Mouse (Mus musculus) heart, adult 2 months (tissue): ENCODE results near the gene Prmt7. TPM values are rescaled to one million over a fixed set of nuclear protein-coding genes. Genes with fewer than 3 reads are reported as not detected.
A peak's percentile ranks its signal among the peaks of the same experiment; 100 is the strongest.

ENCODE experiments used
- DNase-seq, 2 experiments: peaks; one replicate each; pipeline ENCODE4 v3.0.0; 2021
- H3K27ac ChIP-seq: fragments of 200-600 bp; 2 replicates; pipeline ENCODE4 v1.8.1; 2022
- H3K27me3 ChIP-seq: fragments of 200-500 bp; 2 replicates; pipeline ENCODE4 v1.6.1; 2012; ENCODE audit warnings: mild to moderate bottlenecking, low read length, inconsistent platforms, mixed read lengths; ENCODE audit not compliant: control insufficient read depth, insufficient read depth
- H3K36me3 ChIP-seq: fragments of 200-500 bp; 2 replicates; pipeline ENCODE4 v1.6.1; 2012; ENCODE audit warnings: low read length, inconsistent platforms; ENCODE audit not compliant: control insufficient read depth, insufficient read depth
- H3K4me1 ChIP-seq: fragments of 200-500 bp; 2 replicates; pipeline ENCODE4 v1.6.1; 2011; ENCODE audit warnings: low read length; ENCODE audit not compliant: control insufficient read depth, insufficient read depth
- H3K4me3 ChIP-seq: fragments of 200-600 bp; 2 replicates; pipeline ENCODE4 v1.8.1; 2022
- H3K79me2 ChIP-seq: fragments of 200-500 bp; replicated peaks from 2 replicates; pipeline ENCODE4 v1.6.1; 2012; ENCODE audit warnings: mild to moderate bottlenecking, inconsistent platforms, low read length, moderate library complexity, mixed read lengths; ENCODE audit not compliant: control insufficient read depth, insufficient read depth
- H3K9ac ChIP-seq: fragments of 200-500 bp; 2 replicates; pipeline ENCODE4 v1.6.1; 2012; ENCODE audit warnings: low read depth, mild to moderate bottlenecking, control low read depth, inconsistent platforms, low read length, mixed read lengths
- CTCF ChIP-seq: fragments of 200-600 bp; IDR thresholded peaks from 2 replicates; pipeline ENCODE4 v1.8.1; 2022; ENCODE audit warnings: antibody characterized with exemption, mild to moderate bottlenecking, moderate library complexity
- EP300 ChIP-seq: fragments of 200-500 bp; IDR thresholded peaks from 2 replicates; pipeline ENCODE4 v1.6.1; 2011; ENCODE audit warnings: low read depth, low read length, control low read depth; ENCODE audit not compliant: insufficient read depth
- POLR2A ChIP-seq: fragments of 200-500 bp; IDR thresholded peaks from 2 replicates; pipeline ENCODE4 v1.6.1; 2011; ENCODE audit warnings: mild to moderate bottlenecking, low read depth, low read length, control low read depth; ENCODE audit not compliant: insufficient read depth
- WGBS: fragments of 180-500 bp; shearing (Covaris S2); methylation state at CpG from one replicate; pipeline ENCODE4 v1.1.7; 2018; 5-methylcytosine and 5-hydroxymethylcytosine counted together
- intact Hi-C: fragments of 180-260 bp; cut with DNase I; formaldehyde crosslinking; loops from one replicate; pipeline ENCODE4 v1.15.1; 2025
- long read RNA-seq: library from polyadenylated mRNA; stranded (forward); transcript quantifications from one replicate; pipeline ENCODE4 v2.0.0, GENCODE M21; 2021
- polyA plus RNA-seq: library from polyadenylated mRNA; depleted of rRNA; stranded (reverse); fragments of >200 nt; gene quantifications from 2 replicates; pipeline ENCODE4 v1.2.3, GENCODE M21; 2012; rRNA removed
- total RNA-seq, 2 experiments: library from RNA; stranded (reverse); gene quantifications; 2 replicates each; pipeline ENCODE4 v1.2.3; 2021

The Prmt7 gene
- total RNA-seq (10 to 100 TPM; 22.9 to 26.3 TPM), polyA plus RNA-seq (21.7 and 32.5 TPM in 2 replicates)
- long read RNA-seq, transcript Prmt7-201 (18 exons, 3,472 nt) = major isoform, 101 of 145 reads
- long read RNA-seq, partial matches to known transcripts = 41 of 145 reads
- long read RNA-seq, other reads (novel, unspliced or antisense) = 3 of 145 reads

GRCm38 (mm10) chr8:106210821-106211345, at the start of gene Prmt7, which contains the start of gene Slc7a6os:
TSS of gene Prmt7 (plus strand) at chr8:106210936.
TSS of gene Slc7a6os (minus strand) at chr8:106210935.
- intact Hi-C loops = loop anchor here (2.0 to 5.0 kb wide), 3 partner anchors 42 to 191 kb away; partner anchors contain the start of genes Pla2g15 and Slc7a6
- peak; percentile 96 to 97 for DNase-seq
- peak within 1 kb of the TSS; percentile 64 for H3K4me3 ChIP-seq
- no peaks in the 10 kb centered on the region for H3K27me3 ChIP-seq
- H3K27ac ChIP-seq = peak within 1 kb of the TSS; percentile 86
- H3K9ac ChIP-seq = peak within 1 kb of the TSS; percentile 92
- no peaks in the 10 kb centered on the region for H3K4me1 ChIP-seq
- H3K79me2 ChIP-seq = no peaks in the 10 kb centered on the region
- under 1% methylated on average over 52 of the region's 52 CpGs for WGBS
- TF ChIP-seq EP300 (peak; percentile 68; the same call in 1 of the 2 replicates), POLR2A (peak; percentile 91), CTCF (peak; percentile 31)
- peaks cover 5% of the 10 kb centered on the region for H3K36me3 ChIP-seq

GRCm38 (mm10) chr8:106163251-106163650, 47.5 kb upstream of the Prmt7 start:
- no peaks in the 10 kb centered on the region for H3K27me3 ChIP-seq
- 79% methylated on average over 9 of the region's 9 CpGs for WGBS
- no peaks in the 10 kb centered on the region; the same call in 1 of the 2 replicates for H3K4me1 ChIP-seq
- no peaks in the 10 kb centered on the region for H3K36me3 ChIP-seq
- intact Hi-C loops = no loop called here
- H3K9ac ChIP-seq = no peak overlapping the region
- no peak overlapping the region for H3K4me3 ChIP-seq
- H3K79me2 ChIP-seq = no peaks in the 10 kb centered on the region
- TF ChIP-seq CTCF (no peak), POLR2A (no peak), EP300 (no peak)
- DNase-seq = peak in 1 of 2 experiments; percentile 10
- H3K27ac ChIP-seq = no peak overlapping the region

- no peaks in the 10 kb centered on the region for H3K27me3 ChIP-seq
- intact Hi-C loops = loop anchor here (2.0 kb wide), 1 partner anchor 33 kb away; no protein-coding TSS in a partner anchor
- H3K36me3 ChIP-seq = no peaks in the 10 kb centered on the region
- no peak overlapping the region for H3K4me3 ChIP-seq
- H3K79me2 ChIP-seq = no peaks in the 10 kb centered on the region
- no peaks in the 10 kb centered on the region; the same call in 1 of the 2 replicates for H3K4me1 ChIP-seq
- DNase-seq = peak; percentile 65 to 76
- WGBS = 41% methylated on average over 4 of the region's 4 CpGs
- no peak overlapping the region for H3K27ac ChIP-seq
- TF ChIP-seq POLR2A (no peak), CTCF (peak; percentile 92)
- no peak overlapping the region for H3K9ac ChIP-seq
Measured at GRCm38 (mm10) chr8:106165460-106165859, 45.3 kb upstream of the Prmt7 start.

- TF ChIP-seq CTCF (peak; percentile 48), POLR2A (no peak; the same call in 1 of the 2 replicates)
Measured at GRCm38 (mm10) chr8:106168356-106169016, 42.2 kb upstream of the Prmt7 start, which contains the start of gene Slc7a6. TSS of gene Slc7a6 (plus strand) at chr8:106168857.

GRCm38 (mm10) chr8:106169017-106169933, 41.5 kb upstream of the Prmt7 start:
- H3K36me3 ChIP-seq = no peaks in the 10 kb centered on the region
- WGBS = under 1% methylated on average over 53 of the region's 54 CpGs
- H3K4me1 ChIP-seq = no peaks in the 10 kb centered on the region; the same call in 1 of the 2 replicates
- intact Hi-C loops = loop anchor here (2.0 kb wide), 2 partner anchors 28 to 42 kb away; partner anchors contain the start of genes Prmt7 and Slc7a6os
- no peaks in the 10 kb centered on the region for H3K79me2 ChIP-seq
- peak overlapping the region; percentile 87 for H3K4me3 ChIP-seq
- peak; percentile 58 to 67 for DNase-seq
- H3K9ac ChIP-seq = peak overlapping the region; percentile 78
- no peaks in the 10 kb centered on the region for H3K27me3 ChIP-seq
- TF ChIP-seq CTCF (no peak), POLR2A (no peak), EP300 (no peak)
- peak overlapping the region; percentile 73 for H3K27ac ChIP-seq

More at GRCm38 (mm10) chr8:106168356-106169016, 42.2 kb upstream of the Prmt7 start, which contains the start of gene Slc7a6:
- peak within 1 kb of the TSS; percentile 87 for H3K4me3 ChIP-seq
- peak within 1 kb of the TSS; percentile 73 for H3K27ac ChIP-seq
- intact Hi-C loops = loop anchor here (2.0 kb wide), 2 partner anchors 28 to 42 kb away; partner anchors contain the start of genes Prmt7 and Slc7a6os
- H3K79me2 ChIP-seq = no peaks in the 10 kb centered on the region
- H3K9ac ChIP-seq = peak within 1 kb of the TSS; percentile 78
- DNase-seq = peak; percentile 92 to 93
- no peaks in the 10 kb centered on the region for H3K27me3 ChIP-seq
- H3K36me3 ChIP-seq = no peaks in the 10 kb centered on the region
- no peaks in the 10 kb centered on the region; the same call in 1 of the 2 replicates for H3K4me1 ChIP-seq
- under 1% methylated on average over 59 of the region's 59 CpGs for WGBS
